Mouse (Mus musculus): ENCODE data around the gene Slc30a3.
"Not testable (repeated sequence)": the region's sequence is repeated elsewhere in the genome, so short reads cannot be mapped to it uniquely, and the experiment has no call there.

Slc30a3 gene

GRCm38 (mm10) chr5:31093151-31094041 is 14.6 kb downstream of the Slc30a3 start:
- peak; percentile 60 for DNase-seq (ENCODE audit: low read depth, low spot score)

- no peak for DNase-seq (ENCODE audit: low read depth, low spot score)
Measured at GRCm38 (mm10) chr5:31092231-31092975, 15.6 kb downstream of the Slc30a3 start.

- no peak for DNase-seq (ENCODE audit: low read depth, low spot score)
Measured at GRCm38 (mm10) chr5:31087131-31087530, 20.9 kb downstream of the Slc30a3 start.

- no peak for DNase-seq (ENCODE audit: low read depth, low spot score)
Measured at GRCm38 (mm10) chr5:31086606-31087005, 21.4 kb downstream of the Slc30a3 start.

GRCm38 (mm10) chr5:31083949-31084348 is 24.1 kb downstream of the Slc30a3 start:
- DNase-seq (ENCODE audit: low read depth, low spot score) = peak; percentile 38

- DNase-seq (ENCODE audit: low read depth, low spot score) = no peak
Measured at GRCm38 (mm10) chr5:31082935-31083625, 25.0 kb downstream of the Slc30a3 start.

- DNase-seq (ENCODE audit: low read depth, low spot score) = peak; percentile 54
Measured at GRCm38 (mm10) chr5:31082355-31082754, 25.7 kb downstream of the Slc30a3 start.

- peak; percentile 45 for DNase-seq (ENCODE audit: low read depth, low spot score)
Measured at GRCm38 (mm10) chr5:31081386-31081785, 26.7 kb downstream of the Slc30a3 start.

GRCm38 (mm10) chr5:31080795-31081164 is 27.3 kb downstream of the Slc30a3 start:
- DNase-seq (ENCODE audit: low read depth, low spot score) = no peak

GRCm38 (mm10) chr5:31080059-31080794 is 27.8 kb downstream of the Slc30a3 start:
- DNase-seq (ENCODE audit: low read depth, low spot score) = no peak

GRCm38 (mm10) chr5:31076346-31076745 is 31.7 kb downstream of the Slc30a3 start:
- no peak for DNase-seq (ENCODE audit: low read depth, low spot score)

GRCm38 (mm10) chr5:31073176-31073575 is 34.9 kb downstream of the Slc30a3 start:
- DNase-seq (ENCODE audit: low read depth, low spot score) = no peak

- no peak for DNase-seq (ENCODE audit: low read depth, low spot score)
Measured at GRCm38 (mm10) chr5:31071821-31072220, 36.2 kb downstream of the Slc30a3 start.

GRCm38 (mm10) chr5:31071059-31071458 is 37.0 kb downstream of the Slc30a3 start:
- no peak for DNase-seq (ENCODE audit: low read depth, low spot score)

- no peak for DNase-seq (ENCODE audit: low read depth, low spot score)
Measured at GRCm38 (mm10) chr5:31069810-31070209, 38.2 kb downstream of the Slc30a3 start.

- DNase-seq (ENCODE audit: low read depth, low spot score) = peak; percentile 50
Measured at GRCm38 (mm10) chr5:31055216-31056140, 52.6 kb downstream of the Slc30a3 start.

GRCm38 (mm10) chr5:31054261-31055215 is 53.5 kb downstream of the Slc30a3 start, which contains the start of gene Cad:
Gene Cad, plus strand, starts transcription at chr5:31054780.
- peak; percentile 93 for DNase-seq (ENCODE audit: low read depth, low spot score)

- not testable (repeated sequence) for DNase-seq (ENCODE audit: low read depth, low spot score)
Measured at GRCm38 (mm10) chr5:31053728-31054127, 54.3 kb downstream of the Slc30a3 start.

- DNase-seq (ENCODE audit: low read depth, low spot score) = peak; percentile 27
Measured at GRCm38 (mm10) chr5:31050427-31050826, 57.6 kb downstream of the Slc30a3 start.
